Mouse (Mus musculus) heart, adult 18-20 months (tissue): ENCODE results near the gene Cxcl12. TPM values are rescaled to one million over a fixed set of nuclear protein-coding genes. Genes with fewer than 3 reads are reported as not detected.

Experiments
- DNase-seq, 2 experiments: peaks; one replicate each; pipeline ENCODE4 v3.0.0; 2021 to 2022; ENCODE audit warnings: mixed read lengths in 1 of 2
- long read RNA-seq, 2 experiments: library from polyadenylated mRNA; stranded (forward); transcript quantifications; one replicate each; pipeline ENCODE4 v2.0.0; 2021
- total RNA-seq, 2 experiments: library from RNA; stranded (reverse); gene quantifications; 2 replicates each; pipeline ENCODE4 v1.2.3; 2021

Gene Cxcl12
- 10 to 100 TPM; 90.2 to 91.3 TPM for total RNA-seq
- long read RNA-seq, experiment 1, full-length matches to known transcripts = 13 of 43 reads
- long read RNA-seq, experiment 1, partial matches to known transcripts = 0 of 43 reads
- long read RNA-seq, experiment 1, other reads (novel, unspliced or antisense) = 30 of 43 reads
- long read RNA-seq, experiment 2, full-length matches to known transcripts = 7 of 17 reads
- long read RNA-seq, experiment 2, partial matches to known transcripts = 0 of 17 reads
- long read RNA-seq, experiment 2, other reads (novel, unspliced or antisense) = 10 of 17 reads

DNA sequence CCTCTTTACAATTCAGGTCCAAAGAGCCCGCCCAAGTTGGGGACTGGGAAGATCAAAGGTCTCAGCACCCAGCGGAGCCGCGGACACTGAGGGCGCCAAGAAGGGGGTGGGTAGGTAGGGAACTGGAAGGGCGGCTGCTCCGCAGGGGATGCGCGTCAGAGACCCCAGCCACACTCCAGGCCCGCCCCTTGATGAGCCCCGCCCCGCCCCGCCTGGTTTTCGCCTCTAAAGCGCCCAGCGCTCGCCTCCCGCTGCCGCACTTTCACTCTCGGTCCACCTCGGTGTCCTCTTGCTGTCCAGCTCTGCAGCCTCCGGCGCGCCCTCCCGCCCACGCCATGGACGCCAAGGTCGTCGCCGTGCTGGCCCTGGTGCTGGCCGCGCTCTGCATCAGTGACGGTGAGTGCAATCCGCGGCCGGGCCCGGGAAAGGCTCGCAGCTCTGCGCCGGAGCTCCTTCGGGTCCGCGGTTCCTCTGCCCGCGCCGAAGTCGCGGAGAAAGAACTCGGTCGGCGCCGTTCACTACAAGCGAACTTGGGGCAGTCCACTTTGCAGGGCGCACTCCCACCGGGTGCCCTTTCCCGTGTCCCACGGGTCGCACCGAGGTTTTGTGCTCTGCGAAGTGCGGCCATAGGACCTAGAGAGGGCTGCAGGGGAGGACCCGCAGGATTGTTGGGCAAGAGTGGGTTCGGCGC, at the start of gene Cxcl12:
Gene Cxcl12 (plus strand): TSS at position 215 of the 691 bp plus-strand sequence.
- peak; percentile 85 for DNase-seq

GRCm38 (mm10) chr6:117122074-117122473, 46.3 kb upstream of the Cxcl12 start:
- no peak for DNase-seq

DNA sequence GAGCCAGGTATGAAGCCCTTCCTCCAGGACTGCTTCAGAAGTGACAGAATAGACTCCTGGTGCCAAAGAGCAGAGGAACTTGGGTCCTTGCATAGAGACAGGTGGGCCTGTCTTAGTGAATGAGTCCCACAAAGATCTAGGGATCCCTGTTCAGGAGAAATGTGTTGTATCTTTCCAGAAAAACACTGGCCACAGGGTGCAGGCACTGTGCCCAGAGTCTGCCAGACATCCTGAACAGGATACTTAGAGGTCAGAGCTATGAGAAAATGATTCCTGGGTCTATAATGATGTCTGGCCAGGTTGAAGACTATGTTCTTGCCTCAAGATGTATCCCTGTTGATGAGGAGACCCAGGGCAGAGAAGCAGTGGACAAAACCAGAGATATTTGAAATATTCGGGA, 42.0 kb upstream of the Cxcl12 start:
- DNase-seq = no peak

GRCm38 (mm10) chr6:117129443-117129842, 38.9 kb upstream of the Cxcl12 start:
- no peak for DNase-seq

GRCm38 (mm10) chr6:117130680-117131111, 37.6 kb upstream of the Cxcl12 start:
- DNase-seq = no peak

DNA sequence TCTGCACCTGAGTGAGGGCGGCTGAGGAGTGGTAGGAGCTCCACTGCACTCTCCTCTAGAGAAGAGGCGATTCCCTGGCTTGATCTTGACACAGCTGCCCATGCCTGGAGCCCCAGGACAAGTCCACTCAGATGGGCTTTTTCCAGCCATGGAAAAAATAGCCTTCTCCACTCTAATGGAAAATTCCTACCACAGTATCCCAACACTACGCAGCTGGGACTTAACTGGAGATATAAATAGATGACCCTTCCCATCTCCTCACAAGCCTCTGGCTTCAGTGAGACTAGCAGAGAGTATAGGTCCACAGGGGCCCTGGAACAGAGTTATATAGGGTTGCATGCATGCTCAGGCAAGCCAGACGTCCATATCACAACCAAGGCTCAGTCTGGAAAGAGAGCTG, 33.8 kb upstream of the Cxcl12 start:
- DNase-seq = peak; percentile 42 to 65

GRCm38 (mm10) chr6:117137735-117138134, 30.6 kb upstream of the Cxcl12 start:
- DNase-seq = peak; percentile 57 to 76

DNA sequence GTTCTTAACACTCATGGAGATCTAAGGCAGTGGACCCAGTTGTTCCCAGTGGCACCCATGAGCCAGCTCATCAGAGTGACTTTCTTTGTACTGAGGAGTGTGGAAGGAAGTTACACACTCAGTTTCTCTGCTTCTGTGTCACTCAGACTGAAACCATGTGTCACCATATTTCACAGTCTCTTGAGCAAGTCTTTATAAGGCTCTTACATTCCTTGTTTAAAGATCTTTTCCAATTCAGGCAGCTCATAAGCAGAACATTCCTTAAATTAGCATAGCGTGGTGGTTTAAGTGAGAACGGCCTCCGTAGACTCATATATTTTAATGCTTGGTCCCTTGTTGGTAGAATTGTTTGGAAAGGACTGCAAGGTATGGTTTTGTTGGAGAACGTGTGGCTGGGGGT, 27.4 kb upstream of the Cxcl12 start:
- DNase-seq = no peak

- DNase-seq = no peak
Measured at GRCm38 (mm10) chr6:117146951-117147350, 21.4 kb upstream of the Cxcl12 start.

DNA sequence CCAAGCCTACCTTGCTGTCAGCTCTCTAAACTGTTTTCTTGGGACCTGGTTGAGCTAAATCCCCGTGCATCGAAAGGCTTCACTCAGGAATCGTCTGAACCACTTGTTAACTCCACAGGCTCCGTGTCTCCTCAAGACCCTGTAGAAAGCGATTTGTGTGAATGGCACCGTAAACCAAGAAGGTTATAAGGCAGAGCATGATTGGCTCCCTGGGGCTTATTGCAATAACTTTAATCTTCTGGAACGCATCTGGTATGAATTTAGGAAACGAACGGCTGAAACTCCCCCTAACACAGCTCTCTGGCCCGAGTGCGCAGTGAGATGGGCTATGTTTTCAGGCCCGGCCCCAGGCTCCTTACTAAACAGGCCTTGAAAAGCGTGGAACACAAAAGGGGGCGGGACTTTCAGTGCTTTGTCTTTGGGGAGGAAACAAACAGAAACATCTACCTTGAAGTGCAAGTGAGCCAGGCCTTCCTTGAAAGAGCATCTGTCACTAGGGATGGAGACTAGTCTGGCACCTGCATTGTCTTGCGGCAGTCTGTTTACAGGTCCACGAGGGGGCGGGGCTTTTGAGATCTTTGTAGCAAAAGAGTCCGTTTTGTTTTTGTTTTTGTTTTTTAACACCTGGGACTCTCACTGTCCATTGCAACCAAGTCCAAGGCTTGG, 16.7 kb upstream of the Cxcl12 start:
- no peak for DNase-seq

- no peak for DNase-seq
Measured at GRCm38 (mm10) chr6:117153046-117153445, 15.3 kb upstream of the Cxcl12 start.

DNA sequence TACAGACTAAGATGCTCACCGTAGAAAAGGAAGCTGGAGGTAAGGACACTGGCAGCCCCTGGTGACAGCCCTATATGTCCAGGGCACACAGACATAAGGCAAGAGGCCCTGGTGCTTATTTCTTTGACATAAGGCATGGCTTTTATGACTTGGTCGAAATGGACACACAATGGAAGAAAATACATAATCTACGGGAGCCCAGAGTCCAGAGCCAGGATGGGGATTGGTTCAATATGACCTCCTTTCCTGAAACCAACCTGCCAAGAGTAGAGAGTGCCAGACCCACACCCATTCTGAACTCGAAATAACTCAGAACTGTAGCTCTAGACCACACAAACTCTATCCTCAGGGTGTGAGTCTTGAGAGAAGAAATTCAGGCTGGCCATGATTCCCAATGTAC, 11.5 kb upstream of the Cxcl12 start:
- DNase-seq = no peak

DNA sequence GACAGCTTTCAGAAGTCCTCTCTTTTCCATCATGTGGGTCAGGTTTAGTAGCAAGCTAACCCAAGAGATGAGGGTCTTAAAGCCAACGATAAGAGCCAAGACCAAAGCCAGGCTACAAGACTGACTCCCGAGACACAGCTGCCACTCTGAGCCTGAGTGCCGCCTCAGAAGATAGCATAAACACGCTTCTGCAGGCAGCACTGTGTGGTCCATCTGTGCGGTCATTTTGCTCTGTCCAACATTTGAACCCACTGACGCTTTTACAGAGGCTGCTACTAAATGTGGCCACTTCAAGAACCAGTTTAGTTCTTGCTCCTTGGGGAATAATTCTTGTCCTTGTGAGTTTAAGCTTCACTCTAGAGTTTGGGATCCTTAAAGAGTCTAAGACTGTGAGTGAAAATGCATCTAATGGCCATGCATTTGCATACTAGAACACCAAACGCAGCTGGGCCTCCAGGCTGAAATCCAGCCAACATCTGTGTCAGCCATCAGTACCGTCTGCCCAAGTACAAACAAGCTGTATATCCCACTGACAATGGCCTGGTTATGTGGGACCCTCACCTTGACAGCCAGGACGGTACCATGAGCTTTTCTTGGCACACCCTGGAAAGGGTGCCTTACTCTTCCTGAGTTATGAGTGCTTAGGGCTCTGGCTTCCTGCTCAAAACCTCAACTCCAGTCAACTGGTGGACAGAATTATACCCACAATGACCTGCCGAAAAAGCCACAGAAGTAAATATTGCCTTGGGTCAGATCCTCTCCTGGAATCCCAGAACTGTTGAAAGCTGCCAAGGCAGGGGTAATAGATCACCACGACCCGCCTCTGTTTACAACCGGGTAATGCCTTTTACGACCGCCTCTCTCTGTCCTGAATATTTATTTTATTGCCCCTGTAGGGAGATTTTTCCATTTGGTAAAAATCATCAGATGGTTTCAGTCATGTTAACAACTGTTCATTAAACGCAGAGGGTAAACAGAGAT, 8.3 kb upstream of the Cxcl12 start:
- no peak for DNase-seq

DNA sequence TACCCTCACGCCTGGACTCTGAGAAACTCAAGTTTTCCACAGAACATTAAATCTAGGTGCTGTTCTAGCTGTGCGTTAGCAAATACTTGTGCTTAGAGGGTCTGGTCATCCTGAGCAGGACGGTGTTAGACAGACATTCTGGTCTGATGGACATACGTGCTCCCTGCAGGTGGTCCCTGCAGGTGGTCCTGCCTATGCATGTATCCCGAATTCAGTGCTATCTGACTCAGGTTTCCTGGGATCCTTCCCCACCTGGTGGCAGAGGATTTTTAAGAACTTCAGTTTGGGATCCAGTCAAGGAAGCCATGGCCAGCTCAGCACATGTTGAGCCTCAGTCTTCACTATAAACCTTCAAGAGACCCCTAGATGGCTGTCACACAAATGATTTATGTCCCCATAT, 4.8 kb upstream of the Cxcl12 start:
- no peak for DNase-seq

GRCm38 (mm10) chr6:117166581-117167425, 1.5 kb upstream of the Cxcl12 start:
- peak; percentile 89 to 92 for DNase-seq

DNA sequence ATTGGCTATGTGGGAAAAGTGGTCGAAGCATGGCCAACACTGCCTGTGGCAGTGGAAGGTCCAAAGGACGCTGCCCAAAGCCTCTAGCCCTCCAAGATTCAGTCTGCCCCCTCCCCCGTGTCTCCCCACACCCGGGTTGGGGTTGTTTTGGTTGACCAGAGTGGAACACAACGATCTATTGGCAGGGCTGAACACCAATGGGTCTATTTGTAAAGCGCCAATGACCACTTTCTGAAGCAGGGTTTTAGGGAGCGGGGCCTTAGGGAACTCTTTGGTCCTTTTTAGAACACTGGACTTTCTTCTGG, 957 bp upstream of the Cxcl12 start:
- DNase-seq = no peak

GRCm38 (mm10) chr6:117169051-117169909, 945 bp downstream of the Cxcl12 start:
- peak; percentile 20 to 64 for DNase-seq

- no peak for DNase-seq
Measured at GRCm38 (mm10) chr6:117169910-117170747, 1.8 kb downstream of the Cxcl12 start.

- DNase-seq = no peak
Measured at GRCm38 (mm10) chr6:117172358-117172757, 4.0 kb downstream of the Cxcl12 start.
